Mouse (Mus musculus) thymus, postnatal 4 days (tissue): ENCODE measurements at regions not wholly inside any gene's neighbourhood (a gene's known extent, or its start where the extent isn't known, plus 50 kb on each side); places are given as distances from the start of the nearest gene placed in this dataset.
A peak's percentile ranks its signal among the peaks of the same experiment; 100 is the strongest.

Source experiments
- DNase-seq: peaks from one replicate; pipeline ENCODE4 v3.0.0; 2021

DNA sequence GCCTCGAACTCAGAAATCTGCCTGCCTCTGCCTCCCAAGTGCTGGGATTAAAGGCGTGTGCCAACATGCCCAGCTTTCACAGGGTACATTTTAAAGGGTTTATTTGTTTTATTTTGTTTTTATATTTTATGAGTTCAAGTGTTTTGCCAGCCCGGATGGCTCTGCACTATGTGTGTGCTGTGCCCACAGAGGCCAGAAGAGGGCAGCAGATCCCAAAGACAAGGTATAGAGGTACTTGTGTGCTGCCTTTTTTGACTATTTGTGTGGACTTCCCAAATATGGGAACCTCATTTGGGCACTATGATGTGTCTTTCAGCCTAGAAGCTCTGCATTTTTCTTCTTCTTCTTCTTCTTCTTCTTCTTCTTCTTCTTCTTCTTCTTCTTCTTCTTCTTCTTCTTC is 176.4 kb upstream of the Azi2 start:
- DNase-seq, result peak; percentile 33

DNA sequence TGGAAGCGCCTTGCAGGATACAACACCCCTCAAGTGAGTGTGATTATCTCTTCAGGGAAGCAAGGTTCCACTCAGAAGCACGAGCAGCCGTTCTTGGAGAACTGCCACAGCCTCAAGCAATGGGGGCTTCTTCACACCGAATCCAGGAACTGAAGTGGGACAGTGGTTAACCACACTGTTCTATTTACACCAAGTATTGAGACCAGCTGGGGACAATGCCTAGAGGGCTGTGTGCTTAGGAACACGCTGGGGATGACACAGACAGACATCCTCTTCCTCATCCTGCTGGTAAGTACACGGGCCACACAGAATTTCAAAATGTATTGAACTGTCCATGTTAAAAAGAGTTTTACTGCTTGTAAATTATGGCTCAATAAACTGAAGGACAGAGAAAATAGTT is 177.0 kb upstream of the Azi2 start:
- no peak for DNase-seq

DNA sequence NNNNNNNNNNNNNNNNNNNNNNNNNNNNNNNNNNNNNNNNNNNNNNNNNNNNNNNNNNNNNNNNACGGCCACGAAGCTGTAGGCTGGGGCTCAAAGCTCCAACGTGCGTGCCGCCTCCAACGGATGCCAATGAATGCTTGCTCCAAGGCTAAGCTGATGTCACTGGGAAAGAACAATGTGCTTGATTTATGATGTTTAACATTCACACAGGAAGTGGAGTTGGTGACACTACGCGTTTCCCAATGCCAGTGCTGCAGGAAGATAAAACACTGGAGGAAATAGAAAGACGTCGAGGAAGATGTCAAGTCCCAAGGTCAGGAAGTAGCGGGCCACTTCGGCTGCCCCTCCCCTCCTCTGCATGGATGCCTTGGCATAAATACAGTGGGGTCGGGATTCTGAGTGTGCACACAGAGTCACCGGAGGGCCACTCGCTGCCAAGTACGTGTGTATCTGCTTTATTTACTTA is 180.7 kb upstream of the Azi2 start:
- DNase-seq, result no peak

DNA sequence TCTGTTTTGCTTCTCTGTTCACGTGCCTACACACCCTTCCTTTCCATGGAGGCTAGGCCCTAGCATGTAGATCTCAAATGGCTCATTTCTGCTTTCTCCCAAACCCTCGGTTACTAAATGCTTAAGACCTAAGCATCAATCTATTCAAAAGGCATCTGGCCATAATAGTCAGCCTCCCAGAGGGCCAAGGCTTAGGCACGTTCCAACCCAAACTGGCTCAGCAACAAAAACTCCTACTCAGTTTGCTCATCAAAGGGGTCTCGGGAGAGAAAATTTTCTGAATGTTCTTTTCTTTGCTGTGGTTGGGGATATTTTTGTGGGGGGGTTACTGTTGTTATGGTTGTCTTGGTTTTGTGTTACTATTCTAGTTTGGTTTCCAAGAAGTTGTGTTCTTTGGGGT is 196.8 kb upstream of the Azi2 start:
- no peak for DNase-seq

DNA sequence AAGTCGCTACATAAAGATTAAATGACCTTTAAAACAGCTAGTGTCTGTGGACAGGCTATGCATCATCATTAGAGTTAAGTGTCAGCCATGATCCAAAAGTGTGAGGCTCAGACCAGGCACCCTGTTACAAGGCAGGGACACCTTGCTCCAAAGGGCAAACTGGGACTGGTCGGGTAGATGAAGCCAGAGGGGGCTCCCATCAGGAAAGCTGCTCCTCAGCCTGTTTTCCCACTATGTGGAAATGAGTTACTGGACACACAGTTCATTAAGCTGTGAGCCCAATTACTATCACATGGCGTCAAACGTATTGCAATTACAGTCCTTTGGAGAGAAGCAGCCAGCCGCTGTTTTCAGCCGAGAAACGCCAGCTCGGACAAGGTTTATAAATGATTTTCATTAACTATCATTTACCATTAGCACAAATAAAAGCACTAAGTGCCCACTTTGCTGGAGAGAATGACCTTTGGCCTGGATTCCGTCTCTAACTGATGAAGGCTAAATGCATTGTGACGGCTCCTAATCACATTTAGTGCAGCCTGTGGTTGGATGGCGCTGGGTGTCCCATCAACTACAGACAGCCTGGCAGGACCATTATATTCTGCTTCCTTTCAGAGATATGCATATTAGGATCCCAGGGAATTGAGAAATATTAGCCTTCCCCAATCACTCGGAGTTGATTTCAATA is 203.5 kb upstream of the Azi2 start:
- no peak for DNase-seq

DNA sequence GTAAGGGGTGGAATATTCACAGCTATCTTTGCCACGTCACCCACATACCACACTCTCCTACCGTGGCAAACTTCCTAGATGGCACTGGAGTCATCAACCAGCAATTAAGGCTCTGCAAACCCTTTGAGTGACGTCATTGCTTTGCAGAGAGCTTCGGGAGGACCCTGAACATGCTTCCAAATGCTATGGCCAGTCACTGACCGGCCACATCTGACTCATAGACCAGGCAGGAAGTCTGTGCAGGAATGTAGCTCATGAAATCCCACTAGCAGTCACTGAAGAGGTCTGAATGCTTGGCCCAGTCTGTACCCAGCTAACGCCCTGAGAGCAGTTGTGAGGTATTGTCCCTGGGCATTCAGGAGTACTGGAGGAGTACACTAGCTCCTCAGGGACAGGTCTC is 203.9 kb upstream of the Rbms3 start:
- no peak for DNase-seq

DNA sequence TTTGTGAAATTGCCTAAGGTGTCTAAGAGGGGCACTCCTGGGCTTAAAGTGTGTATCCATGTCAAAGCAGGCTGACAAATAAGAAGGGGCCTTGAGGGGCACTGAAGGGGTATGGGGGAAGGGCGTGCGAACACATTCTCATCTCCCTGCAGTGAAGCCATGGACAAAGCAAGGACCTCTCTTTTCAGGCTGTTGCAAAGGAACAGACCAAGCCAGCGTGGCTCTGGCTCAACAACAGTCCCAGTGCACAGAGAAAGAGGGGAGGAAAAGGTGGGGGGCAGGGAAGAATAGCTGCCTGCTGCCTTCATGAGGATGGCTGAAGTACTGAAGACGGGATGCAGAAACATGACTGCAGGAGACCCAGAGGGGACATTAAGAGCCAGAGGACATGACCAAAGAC is 184.9 kb upstream of the Rbms3 start:
- no peak for DNase-seq

DNA sequence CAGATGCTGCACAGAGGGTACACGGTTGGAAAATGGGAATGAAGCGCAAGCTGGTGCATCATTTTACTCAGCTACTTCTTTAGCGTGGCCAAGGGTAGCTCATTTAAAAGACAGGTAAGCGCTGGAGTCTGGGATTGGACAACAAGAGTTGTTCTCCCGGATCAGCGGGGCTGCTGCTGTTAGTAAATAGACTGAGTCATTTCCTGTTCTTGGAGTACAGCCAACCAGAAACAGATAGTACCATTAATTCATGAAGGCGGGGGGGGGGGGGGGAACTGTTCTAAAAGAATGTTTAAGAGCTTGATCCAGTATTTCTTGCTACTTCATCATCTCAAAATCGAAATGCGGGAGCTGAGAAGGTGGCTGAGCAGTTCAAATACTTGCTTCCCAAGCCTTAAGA is 183.5 kb upstream of the Rbms3 start:
- no peak for DNase-seq

DNA sequence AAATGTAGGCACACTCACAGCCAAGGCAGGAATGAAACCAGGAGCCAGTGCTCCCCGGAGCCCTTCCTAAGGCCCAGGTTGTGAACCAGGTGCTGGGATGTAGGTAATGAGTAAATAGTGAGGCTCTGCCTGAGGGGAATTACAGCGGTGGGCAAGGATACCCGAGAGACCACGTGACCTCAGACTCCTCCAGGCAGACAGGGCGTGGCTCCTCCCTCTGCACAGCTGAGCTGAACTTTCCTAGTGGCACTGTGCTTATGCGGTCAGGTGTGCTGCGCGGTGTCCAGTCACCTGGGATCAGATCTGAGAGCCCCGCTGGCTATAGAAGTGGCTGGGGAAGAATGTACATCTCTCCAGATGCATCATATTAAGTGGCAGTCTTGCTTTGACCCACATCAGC is 176.1 kb upstream of the Rbms3 start:
- no peak for DNase-seq

DNA sequence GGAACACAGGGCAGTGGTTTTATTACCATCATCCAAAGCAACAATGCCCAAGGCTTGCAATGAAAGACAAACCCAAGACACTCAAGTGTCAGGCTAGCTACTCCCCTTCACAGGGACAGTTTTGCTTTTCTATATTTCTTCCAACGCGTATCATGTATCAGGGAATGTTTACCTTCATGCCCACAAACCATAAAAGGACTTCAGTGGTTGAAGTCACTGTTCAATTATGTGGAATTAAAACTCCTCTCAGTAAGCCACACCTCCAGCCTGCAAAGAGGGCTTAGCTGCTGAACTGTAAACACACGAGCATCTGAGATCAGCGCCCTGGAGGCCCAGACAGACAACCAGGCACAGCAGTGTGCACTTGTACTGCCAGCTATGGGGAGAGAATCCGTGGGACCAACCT is 154.5 kb upstream of the Rbms3 start:
- DNase-seq, result no peak

DNA sequence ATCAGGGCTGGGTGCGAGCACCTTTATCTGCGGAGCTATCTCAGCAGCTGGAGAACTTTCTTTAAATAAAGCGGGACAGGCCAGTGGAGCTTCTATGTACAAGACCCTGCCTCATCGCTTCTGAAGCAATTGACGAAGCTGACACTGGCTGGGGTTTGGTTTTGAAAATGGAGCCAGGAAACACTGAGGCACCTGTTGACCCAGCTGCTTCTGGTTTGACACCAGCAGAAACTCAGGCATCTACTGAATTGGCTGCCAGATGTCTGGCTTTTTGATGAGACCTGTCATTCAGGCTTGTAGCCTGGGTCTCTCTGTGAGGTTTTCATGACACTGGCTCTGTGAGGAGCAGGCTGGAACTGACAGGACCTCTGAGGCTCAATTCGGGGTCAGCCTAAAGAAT is 124.9 kb upstream of the Rbms3 start:
- no peak for DNase-seq

DNA sequence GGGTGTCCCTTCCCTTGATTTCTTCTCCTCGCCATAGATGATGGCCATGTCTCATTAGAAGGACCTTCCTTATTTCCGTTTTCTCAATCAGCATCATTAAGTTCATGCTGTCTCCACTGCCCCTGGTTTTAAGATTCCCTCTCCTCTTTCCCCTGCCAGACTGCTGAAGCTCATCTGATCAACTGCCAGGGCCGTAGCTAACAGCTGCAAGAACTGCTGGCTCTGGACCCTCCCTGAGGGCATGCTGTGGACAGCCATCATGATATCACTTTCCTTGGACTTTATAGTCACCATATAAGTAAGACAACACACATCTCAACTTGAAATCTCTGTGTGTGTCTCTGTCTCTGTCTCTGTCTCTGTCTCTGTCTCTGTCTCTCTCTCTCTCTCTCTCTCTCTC is 123.8 kb upstream of the Rbms3 start:
- DNase-seq, result no peak

DNA sequence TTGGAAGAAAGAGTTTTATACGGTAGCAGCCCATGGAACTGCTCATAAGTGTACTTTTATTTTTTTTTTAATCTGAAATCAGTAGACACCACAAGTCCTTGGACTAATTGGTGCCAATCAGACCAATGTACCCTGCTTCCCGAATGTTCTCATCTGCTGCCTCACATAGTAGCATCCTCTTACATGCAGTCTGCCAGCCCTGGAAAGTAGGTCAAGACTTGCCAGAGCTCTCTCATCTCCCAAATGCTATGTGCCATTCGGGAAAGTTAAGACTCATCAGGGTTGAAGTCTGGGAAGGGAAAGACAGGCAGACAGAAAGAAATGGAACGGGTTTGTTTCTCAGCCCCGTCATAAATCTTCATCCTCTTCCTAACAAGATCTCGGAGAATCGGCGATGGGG is 115.2 kb upstream of the Rbms3 start:
- DNase-seq, result no peak

DNA sequence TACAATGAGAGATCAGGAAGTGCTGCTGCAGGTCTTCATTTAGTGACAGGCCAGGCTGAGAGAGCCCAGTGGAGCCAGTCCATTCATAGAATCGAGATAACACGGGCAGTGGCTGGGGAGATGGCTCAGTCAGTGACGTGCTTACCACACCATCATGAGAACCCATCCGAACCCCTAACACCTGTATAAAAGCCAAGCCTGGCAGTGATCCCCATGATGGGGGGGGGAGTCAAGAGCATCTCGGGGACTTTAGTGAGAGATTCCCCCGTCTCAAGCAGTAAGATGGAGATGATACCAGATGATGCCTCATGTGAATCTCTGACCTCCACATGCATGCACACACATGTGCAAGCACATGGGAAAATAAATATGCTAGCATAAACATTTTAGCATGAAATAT is 99.7 kb upstream of the Rbms3 start:
- DNase-seq, result no peak

DNA sequence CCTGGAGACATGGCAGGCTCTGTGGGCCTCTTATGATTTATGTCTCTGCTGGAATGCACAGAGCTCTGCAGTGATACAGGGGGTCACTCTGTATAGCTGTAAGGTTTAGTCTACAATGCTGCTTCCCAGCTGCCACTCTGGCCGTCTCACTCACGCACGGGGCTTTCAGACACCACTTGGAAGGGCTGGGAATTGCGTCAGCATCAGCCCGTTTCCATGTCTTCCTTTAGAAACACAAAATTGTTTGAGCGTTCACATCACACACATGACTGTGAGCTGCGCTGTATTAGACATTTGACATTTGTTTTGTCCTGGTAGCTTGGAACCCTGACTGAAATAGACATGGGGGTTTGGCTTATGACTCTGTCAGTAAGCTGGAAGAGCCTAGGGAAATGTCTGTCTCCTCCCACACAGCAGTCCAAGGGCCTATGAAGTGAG is 90.5 kb upstream of the Rbms3 start:
- no peak for DNase-seq

DNA sequence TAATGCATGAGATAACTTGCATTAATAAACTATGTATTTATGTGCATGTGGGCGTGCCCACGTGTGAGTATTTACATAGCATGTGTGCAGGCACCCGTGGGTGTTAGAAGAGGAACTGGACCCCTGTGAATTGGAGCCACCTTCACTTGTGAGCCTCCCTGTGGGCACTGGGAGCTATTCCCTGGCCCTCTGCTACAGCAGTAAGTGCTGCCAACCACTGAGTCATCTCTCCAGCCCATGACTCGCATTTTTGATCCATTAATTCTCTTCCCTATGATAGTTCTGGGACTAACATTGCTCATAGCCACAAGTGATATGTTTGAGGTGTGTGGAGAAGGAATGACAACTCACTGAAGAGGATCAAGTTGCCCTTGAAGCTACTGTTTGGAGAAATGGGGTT is 87.6 kb upstream of the Rbms3 start:
- DNase-seq, result no peak

DNA sequence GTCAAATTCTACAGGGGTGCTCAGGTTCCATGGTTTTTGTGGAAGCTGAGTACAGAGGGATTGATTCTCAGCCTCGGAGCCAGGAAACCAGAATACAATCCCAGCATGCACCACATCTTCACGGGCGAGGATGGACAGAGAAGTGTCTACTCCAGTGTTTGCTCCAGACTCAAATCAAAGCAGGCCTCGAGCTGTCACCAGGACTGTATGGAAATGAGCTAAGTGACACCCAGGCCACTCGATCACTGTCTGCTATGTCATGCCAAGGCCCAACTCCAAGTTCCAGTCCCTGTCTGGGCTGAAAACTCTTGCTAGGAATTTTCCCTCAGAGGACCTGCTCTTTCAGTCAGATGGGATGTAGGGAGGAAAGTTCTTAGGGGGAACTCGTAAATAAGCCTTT is 86.8 kb upstream of the Rbms3 start:
- DNase-seq, result no peak

DNA sequence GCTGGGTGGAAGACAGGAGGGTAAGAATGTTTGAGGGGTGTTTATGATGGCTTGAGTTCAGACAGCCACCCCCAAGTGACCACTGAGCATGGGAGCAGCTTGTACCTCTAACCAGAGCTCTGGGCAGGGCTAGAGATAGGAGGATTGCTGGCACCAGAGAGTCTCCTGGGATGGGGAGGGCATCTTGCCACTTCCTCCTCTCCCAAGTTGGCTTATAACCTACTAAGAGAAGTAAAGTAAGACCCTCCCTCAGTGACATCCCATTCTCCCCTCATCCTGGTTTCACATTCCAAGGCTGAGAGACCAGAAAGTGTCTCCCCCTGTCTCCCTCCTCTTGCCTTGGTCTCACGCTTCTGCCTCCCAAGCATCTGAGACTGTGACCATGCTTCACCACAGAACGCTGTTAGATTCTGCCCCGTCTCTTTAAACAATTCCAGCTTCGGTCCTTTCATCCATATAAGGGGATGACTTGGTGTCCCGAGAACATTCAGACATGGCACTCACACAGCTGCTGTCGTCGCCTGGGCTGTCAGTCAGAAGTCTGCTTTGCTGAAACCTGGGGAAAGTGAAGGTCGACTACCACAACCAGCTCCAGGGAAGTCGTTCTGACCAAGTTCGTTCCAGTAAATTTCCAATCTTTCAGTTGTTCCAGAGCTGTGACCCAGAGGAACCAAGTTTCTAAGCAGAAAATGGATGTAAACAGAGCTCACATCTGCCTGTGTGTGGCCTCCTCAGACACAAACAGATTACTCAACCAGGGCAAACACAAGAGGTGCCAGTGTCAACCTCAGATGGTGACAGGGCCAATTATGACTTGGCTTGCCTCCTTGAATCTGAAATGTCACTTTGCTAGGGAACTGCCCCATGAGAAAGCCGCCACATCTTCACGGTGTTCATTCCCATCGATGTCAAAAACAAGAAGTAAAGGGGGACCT is 85.3 kb upstream of the Rbms3 start:
- no peak for DNase-seq

DNA sequence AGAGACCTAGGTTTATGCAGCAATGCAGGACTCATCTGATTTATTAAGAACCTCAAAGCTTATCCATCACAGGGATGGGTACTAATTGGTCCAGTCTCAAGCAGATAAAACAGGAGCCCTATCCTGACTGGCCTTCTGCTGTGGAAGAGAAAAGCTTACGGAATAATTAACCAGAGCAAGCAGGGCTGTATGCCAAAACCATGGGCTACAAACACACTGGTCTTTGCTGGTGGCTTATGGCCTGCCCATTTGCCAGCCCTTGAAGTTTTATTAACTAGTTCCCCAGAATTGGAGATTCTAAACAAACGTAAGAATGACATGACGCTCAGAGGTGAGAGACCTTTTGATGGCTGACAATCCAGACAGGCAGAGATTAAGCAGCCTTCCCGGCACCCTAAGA is 83.4 kb upstream of the Rbms3 start:
- DNase-seq, result no peak

DNA sequence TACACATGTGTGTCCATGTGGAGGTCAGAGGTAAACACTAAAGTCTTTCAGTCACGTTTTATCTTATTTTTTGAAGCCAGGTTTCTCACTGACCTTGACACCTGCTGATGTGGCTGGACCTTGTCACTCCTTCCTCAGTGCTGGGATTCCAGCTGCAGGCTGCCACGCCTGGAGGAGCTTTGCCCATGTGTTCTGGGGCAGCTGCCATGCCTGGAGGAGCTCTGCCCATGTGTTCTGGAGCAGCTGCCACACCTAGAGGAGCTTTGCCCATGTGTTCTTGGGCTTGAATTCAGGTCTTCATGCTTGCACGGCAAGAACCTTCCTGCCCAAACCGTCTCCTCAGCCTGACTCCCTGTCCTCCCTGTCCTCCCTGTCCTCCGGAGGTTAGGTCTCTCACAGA is 82.1 kb upstream of the Rbms3 start:
- DNase-seq, result no peak

DNA sequence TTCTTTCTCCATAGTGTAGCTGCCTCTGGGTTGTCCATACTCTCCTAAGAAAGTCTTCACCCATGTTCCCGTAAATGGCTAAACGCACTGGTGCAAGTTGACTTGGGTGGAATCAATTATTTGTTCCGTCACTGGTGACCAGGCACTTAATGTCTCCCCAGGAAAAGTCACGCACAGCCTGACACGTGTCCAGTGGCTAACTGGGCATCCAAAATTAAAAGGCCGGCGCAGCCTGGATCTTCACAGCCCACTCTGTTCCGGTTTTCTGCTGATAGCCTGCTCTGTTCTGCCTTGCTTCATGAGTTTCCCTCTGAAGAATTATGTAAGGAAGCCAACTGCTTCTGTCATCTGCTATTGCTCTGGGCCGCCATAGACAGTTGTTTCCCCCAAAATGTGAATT is 81.3 kb upstream of the Rbms3 start:
- no peak for DNase-seq

DNA sequence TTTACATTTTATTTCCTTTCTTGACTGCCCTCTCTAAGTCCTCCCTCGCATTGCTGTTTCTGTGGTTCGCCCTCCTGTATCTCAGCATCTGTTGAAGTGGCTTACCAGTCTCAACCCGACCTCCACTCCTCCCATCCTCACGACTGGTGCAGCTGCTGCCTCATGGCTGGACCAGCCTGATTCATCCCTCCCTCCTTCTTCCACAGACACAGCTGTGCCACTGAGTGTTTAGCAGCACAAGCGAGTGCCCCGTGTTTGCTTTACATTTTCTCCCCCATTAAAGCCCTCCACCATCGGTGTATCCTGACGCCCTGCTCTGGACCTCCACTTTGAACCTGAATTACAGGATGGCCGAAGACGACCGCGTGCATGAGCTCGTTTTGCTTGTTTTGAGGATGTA is 80.0 kb upstream of the Rbms3 start:
- DNase-seq, result no peak

DNA sequence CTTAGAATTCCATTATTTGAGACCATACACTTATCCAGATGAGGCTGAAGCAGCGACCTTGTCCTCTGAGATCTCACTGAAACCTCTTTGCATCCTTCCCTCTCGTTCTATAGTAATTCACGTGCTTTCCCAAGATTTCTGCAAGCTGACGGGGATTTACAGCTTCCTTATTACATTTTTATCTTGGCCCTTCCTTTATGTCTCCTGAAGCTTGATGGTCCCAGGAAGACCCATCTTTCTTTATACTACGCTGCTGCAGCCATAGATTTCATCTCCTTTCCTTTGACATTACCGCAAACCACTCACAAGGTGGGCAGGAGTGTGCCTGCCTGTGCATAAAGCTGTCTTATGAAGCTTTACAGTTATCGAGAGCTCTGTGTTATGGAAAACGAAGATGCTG is 63.3 kb upstream of the Rbms3 start:
- DNase-seq, result no peak

DNA sequence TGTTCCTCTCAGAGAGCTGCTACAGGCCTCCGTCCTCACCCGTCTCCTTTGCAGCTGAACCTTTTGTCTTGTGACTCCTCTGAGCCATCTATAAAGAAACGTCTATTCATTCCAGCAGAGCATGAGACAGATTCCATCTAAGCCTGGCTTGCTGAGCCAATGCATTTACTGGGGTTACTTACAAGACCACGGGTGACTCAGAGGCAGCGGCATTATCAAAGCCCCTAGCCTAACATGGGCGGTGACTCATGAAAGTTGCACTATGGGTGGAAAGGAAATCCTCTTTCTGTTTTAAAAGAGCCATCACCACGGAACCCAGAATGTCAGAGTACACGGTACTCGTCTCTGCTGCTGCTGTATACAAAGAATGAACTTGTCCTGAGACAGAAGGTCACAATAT is 62.8 kb upstream of the Rbms3 start:
- DNase-seq, result no peak

DNA sequence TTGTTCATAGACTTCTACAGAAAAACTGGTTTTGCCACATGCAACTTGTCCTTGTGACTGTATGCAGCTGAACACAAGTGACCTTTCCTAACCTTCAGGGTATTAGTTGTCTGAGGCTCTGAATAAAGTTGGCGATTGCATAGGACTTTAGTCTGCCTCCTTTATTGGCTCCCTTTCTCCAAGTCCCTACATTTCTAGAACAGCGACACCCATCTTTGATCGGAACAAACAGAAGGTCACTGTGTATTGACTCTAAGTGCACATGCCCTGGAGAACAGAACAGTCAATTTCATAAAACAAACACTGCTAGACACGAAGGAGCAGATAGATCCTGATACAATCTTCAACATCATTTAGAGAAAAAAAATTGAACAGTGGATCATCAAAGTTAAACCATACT is 60.2 kb upstream of the Rbms3 start:
- no peak for DNase-seq
